Mouse (Mus musculus): ENCODE data around the gene Megf8. TPM values are rescaled to one million over a fixed set of nuclear protein-coding genes. Genes with fewer than 3 reads are reported as not detected.

Gene Megf8
- polyA plus RNA-seq, 1 experiment from 2014 or later = 14.7 TPM

- Histone ChIP-seq H3K9me3 (ENCODE audit: control insufficient read depth, low read length) (no peaks in the 10 kb centered on the region), H3K4me2 (ENCODE audit: low read depth) (no peak overlapping the region), H3K27ac (ENCODE audit: low read depth, low read length) (no peak overlapping the region), H3K4me3 (ENCODE audit: low read depth, low read length) (no peak overlapping the region), H3K36me3 (ENCODE audit: control insufficient read depth, insufficient read depth, low read length) (no peaks in the 10 kb centered on the region), H3K27me3 (ENCODE audit: control insufficient read depth, insufficient read depth, low read length) (no peaks in the 10 kb centered on the region), H3K9ac (ENCODE audit: low read length) (no peak overlapping the region), H3K4me1 (ENCODE audit: control insufficient read depth, insufficient read depth, low read length) (0 out of 2 replicates have a peak, but pooled peaks cover 4% of the 10 kb centered on the region)
- WGBS = 86% methylated on average over 13 of the region's 13 CpGs
- DNase-seq (ENCODE audit: low spot score) (no peak), ATAC-seq (ENCODE audit: insufficient read depth, low FRiP score, low TSS enrichment) (no peak)
Measured at GRCm38 (mm10) chr7:25378181-25379100, 61.5 kb downstream of the Megf8 start.

GRCm38 (mm10) chr7:25379551-25380351, 62.8 kb downstream of the Megf8 start:
- peak; percentile 56 for ATAC-seq (ENCODE audit: insufficient read depth, low FRiP score, low TSS enrichment)
- no peaks in the 10 kb centered on the region for H3K36me3 ChIP-seq (ENCODE audit: control insufficient read depth, insufficient read depth, low read length)
- WGBS = 2% methylated on average over 42 of the region's 42 CpGs
- no peaks in the 10 kb centered on the region for H3K27me3 ChIP-seq (ENCODE audit: control insufficient read depth, insufficient read depth, low read length)
- H3K4me3 ChIP-seq (ENCODE audit: low read depth, low read length) = peak overlapping the region; percentile 25
- H3K9me3 ChIP-seq (ENCODE audit: control insufficient read depth, low read length) = no peaks in the 10 kb centered on the region
- peak overlapping the region; percentile 68 for H3K4me2 ChIP-seq (ENCODE audit: low read depth)
- DNase-seq (ENCODE audit: low spot score) = peak; percentile 71
- H3K9ac ChIP-seq (ENCODE audit: low read length) = peak overlapping the region; percentile 66
- H3K27ac ChIP-seq (ENCODE audit: low read depth, low read length) = no peak overlapping the region
- H3K4me1 ChIP-seq (ENCODE audit: control insufficient read depth, insufficient read depth, low read length) = 0 out of 2 replicates have a peak, but pooled peaks cover 4% of the 10 kb centered on the region

GRCm38 (mm10) chr7:25380392-25381283, 63.7 kb downstream of the Megf8 start:
- no peaks in the 10 kb centered on the region for H3K27me3 ChIP-seq (ENCODE audit: control insufficient read depth, insufficient read depth, low read length)
- ATAC-seq (ENCODE audit: insufficient read depth, low FRiP score, low TSS enrichment) = no peak
- peak overlapping the region; percentile 68; the same call in 1 of the 2 replicates for H3K4me2 ChIP-seq (ENCODE audit: low read depth)
- H3K9me3 ChIP-seq (ENCODE audit: control insufficient read depth, low read length) = no peaks in the 10 kb centered on the region
- H3K27ac ChIP-seq (ENCODE audit: low read depth, low read length) = no peak overlapping the region
- peak overlapping the region; percentile 25 for H3K4me3 ChIP-seq (ENCODE audit: low read depth, low read length)
- DNase-seq (ENCODE audit: low spot score) = no peak
- 0 out of 2 replicates have a peak, but pooled peaks cover 4% of the 10 kb centered on the region for H3K4me1 ChIP-seq (ENCODE audit: control insufficient read depth, insufficient read depth, low read length)
- H3K36me3 ChIP-seq (ENCODE audit: control insufficient read depth, insufficient read depth, low read length) = no peaks in the 10 kb centered on the region
- H3K9ac ChIP-seq (ENCODE audit: low read length) = no peak overlapping the region
- WGBS = 63% methylated on average over 18 of the region's 18 CpGs

GRCm38 (mm10) chr7:25381284-25381680, 64.3 kb downstream of the Megf8 start:
- Histone ChIP-seq H3K9me3 (ENCODE audit: control insufficient read depth, low read length) (no peaks in the 10 kb centered on the region), H3K4me3 (ENCODE audit: low read depth, low read length) (no peak overlapping the region), H3K27me3 (ENCODE audit: control insufficient read depth, insufficient read depth, low read length) (no peaks in the 10 kb centered on the region), H3K9ac (ENCODE audit: low read length) (no peak overlapping the region), H3K27ac (ENCODE audit: low read depth, low read length) (no peak overlapping the region), H3K36me3 (ENCODE audit: control insufficient read depth, insufficient read depth, low read length) (no peaks in the 10 kb centered on the region), H3K4me2 (ENCODE audit: low read depth) (no peak overlapping the region), H3K4me1 (ENCODE audit: control insufficient read depth, insufficient read depth, low read length) (0 out of 2 replicates have a peak, but pooled peaks cover 4% of the 10 kb centered on the region)
- no peak for ATAC-seq (ENCODE audit: insufficient read depth, low FRiP score, low TSS enrichment)
- 51% methylated on average over 3 of the region's 3 CpGs for WGBS
- no peak for DNase-seq (ENCODE audit: low spot score)

GRCm38 (mm10) chr7:25382541-25382940, 65.6 kb downstream of the Megf8 start:
- H3K9ac ChIP-seq (ENCODE audit: low read length) = no peak overlapping the region
- H3K4me1 ChIP-seq (ENCODE audit: control insufficient read depth, insufficient read depth, low read length) = 0 out of 2 replicates have a peak, but pooled peaks cover 4% of the 10 kb centered on the region
- no peaks in the 10 kb centered on the region for H3K36me3 ChIP-seq (ENCODE audit: control insufficient read depth, insufficient read depth, low read length)
- no peak overlapping the region for H3K27ac ChIP-seq (ENCODE audit: low read depth, low read length)
- H3K4me3 ChIP-seq (ENCODE audit: low read depth, low read length) = no peak overlapping the region
- H3K27me3 ChIP-seq (ENCODE audit: control insufficient read depth, insufficient read depth, low read length) = no peaks in the 10 kb centered on the region
- ATAC-seq (ENCODE audit: insufficient read depth, low FRiP score, low TSS enrichment) (no peak), DNase-seq (ENCODE audit: low spot score) (no peak)
- H3K9me3 ChIP-seq (ENCODE audit: control insufficient read depth, low read length) = no peaks in the 10 kb centered on the region
- no peak overlapping the region for H3K4me2 ChIP-seq (ENCODE audit: low read depth)

- H3K36me3 ChIP-seq (ENCODE audit: control insufficient read depth, insufficient read depth, low read length) = peaks cover 2% of the 10 kb centered on the region; the same call in 1 of the 2 replicates
- H3K4me3 ChIP-seq (ENCODE audit: low read depth, low read length) = no peak overlapping the region
- H3K27ac ChIP-seq (ENCODE audit: low read depth, low read length) = no peak overlapping the region
- 0 out of 2 replicates have a peak, but pooled peaks cover 4% of the 10 kb centered on the region for H3K4me1 ChIP-seq (ENCODE audit: control insufficient read depth, insufficient read depth, low read length)
- WGBS = 90% methylated on average over 7 of the region's 7 CpGs
- H3K4me2 ChIP-seq (ENCODE audit: low read depth) = no peak overlapping the region
- H3K9ac ChIP-seq (ENCODE audit: low read length) = no peak overlapping the region
- no peak for ATAC-seq (ENCODE audit: insufficient read depth, low FRiP score, low TSS enrichment)
- H3K9me3 ChIP-seq (ENCODE audit: control insufficient read depth, low read length) = no peaks in the 10 kb centered on the region
- H3K27me3 ChIP-seq (ENCODE audit: control insufficient read depth, insufficient read depth, low read length) = no peaks in the 10 kb centered on the region
- no peak for DNase-seq (ENCODE audit: low spot score)
Measured at GRCm38 (mm10) chr7:25383385-25383784, 66.4 kb downstream of the Megf8 start.

GRCm38 (mm10) chr7:25383891-25384290, 66.9 kb downstream of the Megf8 start:
- no peak for DNase-seq (ENCODE audit: low spot score)
- 83% methylated on average over 4 of the region's 4 CpGs for WGBS
- Histone ChIP-seq H3K4me1 (ENCODE audit: control insufficient read depth, insufficient read depth, low read length) (0 out of 2 replicates have a peak, but pooled peaks cover 4% of the 10 kb centered on the region), H3K4me2 (ENCODE audit: low read depth) (no peak overlapping the region), H3K9me3 (ENCODE audit: control insufficient read depth, low read length) (no peaks in the 10 kb centered on the region), H3K36me3 (ENCODE audit: control insufficient read depth, insufficient read depth, low read length) (peaks cover 2% of the 10 kb centered on the region; the same call in 1 of the 2 replicates), H3K9ac (ENCODE audit: low read length) (no peak overlapping the region), H3K27me3 (ENCODE audit: control insufficient read depth, insufficient read depth, low read length) (no peaks in the 10 kb centered on the region), H3K27ac (ENCODE audit: low read depth, low read length) (no peak overlapping the region), H3K4me3 (ENCODE audit: low read depth, low read length) (no peak overlapping the region)
- ATAC-seq (ENCODE audit: insufficient read depth, low FRiP score, low TSS enrichment) = no peak

GRCm38 (mm10) chr7:25384318-25384717, 67.4 kb downstream of the Megf8 start:
- 91% methylated on average over 13 of the region's 13 CpGs for WGBS
- H3K36me3 ChIP-seq (ENCODE audit: control insufficient read depth, insufficient read depth, low read length) = peaks cover 2% of the 10 kb centered on the region; the same call in 1 of the 2 replicates

More at GRCm38 (mm10) chr7:25384318-25384717, 67.4 kb downstream of the Megf8 start:
- H3K9me3 ChIP-seq (ENCODE audit: control insufficient read depth, low read length) = no peaks in the 10 kb centered on the region
- H3K9ac ChIP-seq (ENCODE audit: low read length) = no peak overlapping the region
- no peak overlapping the region for H3K27ac ChIP-seq (ENCODE audit: low read depth, low read length)
- no peak overlapping the region for H3K4me3 ChIP-seq (ENCODE audit: low read depth, low read length)
- ATAC-seq (ENCODE audit: insufficient read depth, low FRiP score, low TSS enrichment) (no peak), DNase-seq (ENCODE audit: low spot score) (no peak)
- H3K4me1 ChIP-seq (ENCODE audit: control insufficient read depth, insufficient read depth, low read length) = 0 out of 2 replicates have a peak, but pooled peaks cover 4% of the 10 kb centered on the region
- H3K27me3 ChIP-seq (ENCODE audit: control insufficient read depth, insufficient read depth, low read length) = no peaks in the 10 kb centered on the region
- no peak overlapping the region for H3K4me2 ChIP-seq (ENCODE audit: low read depth)
